In the genomic region with DNA sequence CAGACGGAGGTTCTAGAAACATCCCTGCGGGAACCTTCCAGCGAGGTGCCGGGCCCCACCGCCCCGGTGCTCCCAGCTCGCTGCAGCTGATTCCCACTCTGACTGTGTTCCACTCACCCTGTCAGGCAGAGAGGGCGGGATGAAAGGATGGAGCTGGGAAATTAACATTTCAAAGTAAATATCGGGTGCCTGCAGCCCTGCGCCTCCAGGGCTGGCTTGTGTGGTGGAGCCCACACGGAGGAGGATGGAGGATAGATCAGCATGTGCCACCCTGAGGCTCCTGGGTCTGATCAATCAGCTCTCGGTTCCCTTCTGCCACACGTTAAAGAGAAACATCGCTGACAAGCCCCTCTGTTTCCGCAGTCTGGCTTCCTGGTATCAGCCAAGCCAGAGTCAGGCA, we compare ENCODE assay signal across 18 mouse cellular contexts.
DNase-seq lines count a peak whose midpoint lies in the region; ATAC-seq lines count a peak whose summit lies in the region.
"Had no signal": no experiment of that assay in that cellular context is flagged by ENCODE, and none has a peak within 500 bp of the region (broad histone marks: within the 10 kb centered on the region; RNA-seq: fewer than 3 reads in every experiment).

No protein-coding gene starts in this region.

- peak overlapping the region; percentile 34 for H3K4me2 ChIP-seq in forebrain, embryonic 13.5 days
- no peak overlapping the region for H3K4me2 ChIP-seq in forebrain, embryonic 11.5 days (ENCODE audit: low read depth, low read length, severe bottlenecking)
- peak overlapping the region; percentile 28 for H3K4me2 ChIP-seq in neural tube, embryonic 12.5 days (replicated peaks)
- peak overlapping the region; percentile 19 for H3K4me2 ChIP-seq in midbrain, embryonic 12.5 days (replicated peaks)
- H3K4me2 ChIP-seq: liver, embryonic 12.5 days had no signal

- WGBS in forebrain, embryonic 13.5 days: 20% methylated on average over 15 of the region's 15 CpGs
- WGBS in forebrain, embryonic 11.5 days: 26% methylated on average over 15 of the region's 15 CpGs
- 16% methylated on average over 15 of the region's 15 CpGs for WGBS in neural tube, embryonic 12.5 days
- WGBS in midbrain, embryonic 12.5 days: 13% methylated on average over 15 of the region's 15 CpGs

- H3K27me3 ChIP-seq in forebrain, embryonic 13.5 days: no peaks in the 10 kb centered on the region
- H3K27me3 ChIP-seq in forebrain, embryonic 11.5 days (ENCODE audit: control insufficient read depth, insufficient read depth, low read length): 0 out of 2 replicates have a peak, but pooled peaks cover 2% of the 10 kb centered on the region
- peaks cover 4% of the 10 kb centered on the region for H3K27me3 ChIP-seq in neural tube, embryonic 12.5 days (replicated peaks)
- H3K27me3 ChIP-seq in midbrain, embryonic 12.5 days: peaks cover 19% of the 10 kb centered on the region; the same call in 1 of the 2 replicates

- H3K4me3 ChIP-seq in forebrain, embryonic 13.5 days: no peak overlapping the region
- no peak overlapping the region for H3K4me3 ChIP-seq in forebrain, embryonic 11.5 days (ENCODE audit: low read depth, low read length)
- H3K4me3 ChIP-seq in neural tube, embryonic 12.5 days: no peak overlapping the region
- no peak overlapping the region for H3K4me3 ChIP-seq in midbrain, embryonic 12.5 days
- H3K4me3 ChIP-seq: left cerebral cortex, adult 2 months; liver, embryonic 12.5 days had no signal

- H3K4me1 ChIP-seq in forebrain, embryonic 13.5 days: peaks cover 49% of the 10 kb centered on the region
- peaks cover 8% of the 10 kb centered on the region; the same call in 1 of the 2 replicates for H3K4me1 ChIP-seq in forebrain, embryonic 11.5 days (replicated peaks; ENCODE audit: control insufficient read depth, insufficient read depth, low read length)
- H3K4me1 ChIP-seq in neural tube, embryonic 12.5 days: peaks cover 35% of the 10 kb centered on the region
- H3K4me1 ChIP-seq in midbrain, embryonic 12.5 days: peaks cover 39% of the 10 kb centered on the region

- peak overlapping the region; percentile 52 for H3K27ac ChIP-seq in forebrain, embryonic 13.5 days
- H3K27ac ChIP-seq in forebrain, embryonic 11.5 days (ENCODE audit: low read depth, low read length): no peak overlapping the region
- H3K27ac ChIP-seq in neural tube, embryonic 12.5 days: no peak overlapping the region
- H3K27ac ChIP-seq in midbrain, embryonic 12.5 days (replicated peaks): peak overlapping the region; percentile 39; the same call in 1 of the 2 replicates
- H3K27ac ChIP-seq: left cerebral cortex, adult 2 months; liver, embryonic 12.5 days; stomach, postnatal 0 days had no signal

- no peaks in the 10 kb centered on the region for H3K36me3 ChIP-seq in forebrain, embryonic 13.5 days (ENCODE audit: poor library complexity, severe bottlenecking)
- H3K36me3 ChIP-seq in forebrain, embryonic 11.5 days (ENCODE audit: control insufficient read depth, insufficient read depth, low read length): no peaks in the 10 kb centered on the region
- H3K36me3 ChIP-seq in neural tube, embryonic 12.5 days: no peaks in the 10 kb centered on the region
- H3K36me3 ChIP-seq in midbrain, embryonic 12.5 days: no peaks in the 10 kb centered on the region
- H3K36me3 ChIP-seq: liver, embryonic 12.5 days had no signal

- no peaks in the 10 kb centered on the region for H3K9me3 ChIP-seq in forebrain, embryonic 13.5 days (replicated peaks)
- H3K9me3 ChIP-seq in forebrain, embryonic 11.5 days (ENCODE audit: control insufficient read depth, low read length): no peaks in the 10 kb centered on the region
- no peaks in the 10 kb centered on the region for H3K9me3 ChIP-seq in neural tube, embryonic 12.5 days
- no peaks in the 10 kb centered on the region for H3K9me3 ChIP-seq in midbrain, embryonic 12.5 days
- H3K9me3 ChIP-seq: liver, embryonic 12.5 days had no signal

- ATAC-seq in forebrain, embryonic 13.5 days: peak; percentile 57
- ATAC-seq in forebrain, embryonic 11.5 days (replicated peaks; ENCODE audit: low FRiP score): no peak
- no peak for ATAC-seq in neural tube, embryonic 12.5 days (ENCODE audit: low FRiP score, low read depth)
- peak; percentile 53; the same call in 1 of the 2 replicates for ATAC-seq in midbrain, embryonic 12.5 days (ENCODE audit: low FRiP score, low read depth)
- ATAC-seq: intestine, embryonic 16.5 days; liver, embryonic 12.5 days; lung, postnatal 0 days had no signal

- peak overlapping the region; percentile 27; the same call in 1 of the 2 replicates for H3K9ac ChIP-seq in forebrain, embryonic 13.5 days
- no peak overlapping the region for H3K9ac ChIP-seq in forebrain, embryonic 11.5 days (ENCODE audit: low read length)
- 0 out of 2 replicates have a peak overlapping the region, but pooled peaks have one; percentile 17 for H3K9ac ChIP-seq in neural tube, embryonic 12.5 days
- no peak overlapping the region for H3K9ac ChIP-seq in midbrain, embryonic 12.5 days (replicated peaks)
- H3K9ac ChIP-seq: liver, embryonic 12.5 days had no signal

- DNase-seq in forebrain, embryonic 11.5 days (ENCODE audit: low spot score): no peak
- no peak for DNase-seq in neural tube, embryonic 10.5 days (ENCODE audit: extremely low spot score, low spot score)
- no peak for DNase-seq in adipocyte (ENCODE audit: low spot score)
- no peak for DNase-seq in kidney, adult 11 months
- no peak for DNase-seq in adrenal gland, adult 18-20 months (ENCODE audit: low spot score in 2 of 2)
- DNase-seq: adrenal gland, postnatal 36 days; cerebellum, adult 11 months; gastrocnemius, postnatal 14 days; kidney, postnatal 4 days; spleen, adult 18-20 months had no signal

Comparison
In these comparisons a context has a peak if more than half of its experiments do, and no peak if none do; other contexts are left out.
1. ATAC-seq: peak in forebrain, embryonic 13.5 days (single experiment) and midbrain, embryonic 12.5 days (single experiment); none in forebrain, embryonic 11.5 days (single experiment) and neural tube, embryonic 12.5 days (single experiment).
2. H3K27ac ChIP-seq: peak in forebrain, embryonic 13.5 days (single experiment) and midbrain, embryonic 12.5 days (single experiment); none in forebrain, embryonic 11.5 days (single experiment) and neural tube, embryonic 12.5 days (single experiment).
3. H3K9ac ChIP-seq: peak in forebrain, embryonic 13.5 days (single experiment) and neural tube, embryonic 12.5 days (single experiment); none in forebrain, embryonic 11.5 days (single experiment) and midbrain, embryonic 12.5 days (single experiment).